Mouse (Mus musculus): ENCODE results near the gene Scarb1. TPM values are rescaled to one million over a fixed set of nuclear protein-coding genes. Genes with fewer than 3 reads are reported as not detected.

Gene Scarb1
- polyA plus RNA-seq, 1 experiment from 2014 or later = 36.5 TPM

DNA sequence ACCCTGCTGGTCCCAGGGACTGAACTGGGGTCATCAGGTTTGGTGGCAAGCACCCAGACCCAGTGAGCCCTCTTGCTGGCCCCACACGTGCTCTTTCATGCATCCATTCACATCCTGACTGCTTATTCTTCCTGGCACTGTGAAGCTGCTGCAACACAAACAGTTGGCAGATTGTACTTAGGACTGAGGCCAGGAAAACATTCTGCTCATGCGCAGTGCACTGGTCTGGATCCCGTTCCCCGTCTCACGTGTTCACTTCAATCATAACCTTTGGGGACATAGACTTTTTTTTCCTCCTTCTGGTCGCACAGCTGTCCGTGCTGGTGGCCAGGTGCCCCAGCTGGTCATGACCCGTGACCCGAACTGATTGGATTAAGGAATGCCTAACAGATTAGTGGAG, 19.7 kb upstream of the Scarb1 start:
- Histone ChIP-seq H3K36me3 (no peaks in the 10 kb centered on the region), H3K27ac (no peak overlapping the region), H3K4me3 (replicated peaks) (no peak overlapping the region), H3K9me3 (0 out of 2 replicates have a peak, but pooled peaks cover 6% of the 10 kb centered on the region), H3K4me1 (replicated peaks) (peaks cover 5% of the 10 kb centered on the region; the same call in 1 of the 2 replicates), H3K27me3 (no peaks in the 10 kb centered on the region), H3K4me2 (no peak overlapping the region), H3K9ac (replicated peaks) (no peak overlapping the region)
- no peak for ATAC-seq (ENCODE audit: insufficient number of reproducible peaks, insufficient read depth, low FRiP score, low TSS enrichment, low read depth)
- 76% methylated on average over 9 of the region's 9 CpGs for WGBS

DNA sequence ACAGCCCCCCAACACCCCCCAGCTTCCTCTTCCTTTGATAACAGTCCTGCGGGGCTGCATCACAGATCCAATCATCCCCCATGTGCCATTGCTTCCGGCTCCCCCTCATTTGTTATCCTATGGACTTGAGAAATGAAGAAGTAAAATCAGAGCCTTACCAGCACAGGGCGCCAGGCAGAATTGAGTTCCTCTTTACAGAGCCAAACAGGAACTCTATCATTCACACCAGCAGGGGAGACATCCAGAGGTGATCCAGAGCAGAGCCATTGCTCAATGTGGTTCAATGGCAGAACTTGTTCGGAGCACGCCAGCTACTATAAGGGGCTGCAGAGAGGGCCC, 17.3 kb upstream of the Scarb1 start:
- ATAC-seq (ENCODE audit: insufficient number of reproducible peaks, insufficient read depth, low FRiP score, low TSS enrichment, low read depth) = no peak
- 81% methylated on average over 5 of the region's 5 CpGs for WGBS

DNA sequence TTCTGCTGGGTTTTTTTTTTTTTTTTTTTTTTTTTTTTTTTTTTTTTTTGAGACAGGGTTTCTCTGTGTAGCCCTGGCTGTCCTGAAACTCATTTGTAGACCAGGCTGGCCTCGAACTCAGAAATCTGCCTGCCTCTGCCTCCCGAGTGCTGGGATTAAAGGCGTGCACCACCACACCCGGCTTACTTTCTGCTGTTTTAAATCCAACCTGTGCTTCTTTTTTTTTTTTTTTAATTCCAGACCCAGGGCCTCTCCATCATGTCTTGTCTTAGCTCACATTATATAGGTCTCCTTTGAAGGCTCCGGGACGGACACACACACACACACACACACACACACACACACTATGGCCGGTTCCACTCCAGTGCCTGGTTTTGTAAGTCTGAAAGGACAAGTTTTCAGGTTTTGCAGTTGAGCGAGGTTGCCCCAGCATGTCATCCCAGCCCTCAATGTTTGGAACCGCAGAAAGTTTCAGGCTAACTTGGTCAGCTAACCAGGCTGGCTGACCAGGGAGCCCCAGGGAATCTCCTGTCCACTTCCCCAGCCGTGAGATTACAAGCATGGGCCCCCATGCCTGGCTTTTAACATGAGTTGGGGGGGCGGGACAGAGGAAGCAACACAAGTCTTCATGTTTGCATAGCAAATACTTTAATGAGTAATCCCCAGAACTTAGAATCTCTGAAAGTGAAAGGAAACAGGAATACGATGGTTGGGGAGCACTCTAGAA, 16.8 kb upstream of the Scarb1 start:
- no peak for ATAC-seq (ENCODE audit: insufficient number of reproducible peaks, insufficient read depth, low FRiP score, low TSS enrichment, low read depth)
- Histone ChIP-seq H3K9ac (replicated peaks) (no peak overlapping the region), H3K4me1 (replicated peaks) (peaks cover 13% of the 10 kb centered on the region), H3K4me3 (replicated peaks) (no peak overlapping the region), H3K36me3 (no peaks in the 10 kb centered on the region), H3K27me3 (no peaks in the 10 kb centered on the region), H3K9me3 (peaks cover 8% of the 10 kb centered on the region; the same call in 1 of the 2 replicates), H3K4me2 (no peak overlapping the region), H3K27ac (no peak overlapping the region)
- 82% methylated on average over 12 of the region's 12 CpGs for WGBS

More for the DNA sequence above, 17.3 kb upstream of the Scarb1 start:
- no peak overlapping the region for H3K27ac ChIP-seq
- peaks cover 13% of the 10 kb centered on the region for H3K4me1 ChIP-seq (replicated peaks)
- no peak overlapping the region for H3K4me2 ChIP-seq
- no peaks in the 10 kb centered on the region for H3K27me3 ChIP-seq
- no peak overlapping the region for H3K4me3 ChIP-seq (replicated peaks)
- peaks cover 3% of the 10 kb centered on the region; the same call in 1 of the 2 replicates for H3K9me3 ChIP-seq
- no peaks in the 10 kb centered on the region for H3K36me3 ChIP-seq
- H3K9ac ChIP-seq (replicated peaks) = no peak overlapping the region

DNA sequence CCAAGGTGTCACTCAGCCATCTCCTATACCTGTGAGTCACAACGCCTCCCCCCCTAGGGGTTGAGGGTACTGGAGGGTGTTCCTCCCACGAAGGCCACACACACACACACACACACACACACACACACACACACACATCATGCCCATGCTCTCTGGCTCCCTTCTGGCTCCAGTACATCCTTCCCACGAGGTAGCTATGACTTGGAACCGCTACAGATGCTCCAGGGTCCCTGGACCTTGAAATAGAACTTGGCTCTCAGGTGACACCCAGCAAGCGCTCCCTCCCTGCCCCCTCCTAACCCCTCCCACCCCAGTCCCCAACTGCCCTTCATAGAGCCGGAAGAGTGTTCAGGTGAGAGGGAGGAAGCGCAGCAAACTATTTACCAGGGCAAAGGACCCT, 14.8 kb upstream of the Scarb1 start:
- Histone ChIP-seq H3K36me3 (no peaks in the 10 kb centered on the region), H3K4me1 (replicated peaks) (peaks cover 13% of the 10 kb centered on the region), H3K27me3 (no peaks in the 10 kb centered on the region), H3K9ac (replicated peaks) (no peak overlapping the region), H3K9me3 (peaks cover 9% of the 10 kb centered on the region; the same call in 1 of the 2 replicates), H3K4me3 (replicated peaks) (no peak overlapping the region), H3K27ac (no peak overlapping the region), H3K4me2 (no peak overlapping the region)
- no peak for ATAC-seq (ENCODE audit: insufficient number of reproducible peaks, insufficient read depth, low FRiP score, low TSS enrichment, low read depth)
- 44% methylated on average over 7 of the region's 7 CpGs for WGBS

DNA sequence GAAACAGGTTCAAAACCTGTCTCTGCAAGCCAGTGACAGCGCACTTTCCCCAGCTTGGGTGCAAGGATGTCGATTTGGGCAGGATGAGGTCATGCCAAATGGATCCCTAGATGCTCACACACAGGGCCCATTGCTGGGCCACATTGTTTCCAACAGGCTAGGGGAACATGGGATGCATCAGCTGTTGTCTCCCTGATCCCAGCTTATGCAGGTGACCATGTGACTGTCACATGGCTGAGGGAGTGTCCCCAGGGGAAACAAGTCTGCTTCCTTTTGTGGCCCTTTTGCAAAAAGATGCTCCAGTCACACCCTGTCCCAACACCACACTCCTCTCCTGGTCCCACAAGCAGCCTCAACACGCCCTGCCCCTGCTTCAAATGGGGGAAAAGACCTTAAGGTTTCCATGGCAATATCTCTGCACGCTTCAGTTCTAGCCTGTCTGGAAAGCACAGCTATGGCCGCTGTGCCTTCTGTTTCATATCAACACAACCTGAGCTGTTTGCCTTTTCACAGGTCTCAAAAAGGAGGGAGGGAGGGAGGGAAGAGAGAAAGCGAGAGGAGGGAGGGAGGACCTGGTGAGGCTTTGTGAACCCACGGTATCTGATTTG, 14.1 kb upstream of the Scarb1 start:
- Histone ChIP-seq H3K36me3 (no peaks in the 10 kb centered on the region), H3K4me2 (no peak overlapping the region), H3K9me3 (peaks cover 9% of the 10 kb centered on the region; the same call in 1 of the 2 replicates), H3K27me3 (no peaks in the 10 kb centered on the region), H3K4me3 (replicated peaks) (no peak overlapping the region), H3K9ac (replicated peaks) (no peak overlapping the region), H3K4me1 (replicated peaks) (peaks cover 13% of the 10 kb centered on the region), H3K27ac (no peak overlapping the region)
- no peak for ATAC-seq (ENCODE audit: insufficient number of reproducible peaks, insufficient read depth, low FRiP score, low TSS enrichment, low read depth)
- WGBS = 45% methylated on average over 7 of the region's 7 CpGs

DNA sequence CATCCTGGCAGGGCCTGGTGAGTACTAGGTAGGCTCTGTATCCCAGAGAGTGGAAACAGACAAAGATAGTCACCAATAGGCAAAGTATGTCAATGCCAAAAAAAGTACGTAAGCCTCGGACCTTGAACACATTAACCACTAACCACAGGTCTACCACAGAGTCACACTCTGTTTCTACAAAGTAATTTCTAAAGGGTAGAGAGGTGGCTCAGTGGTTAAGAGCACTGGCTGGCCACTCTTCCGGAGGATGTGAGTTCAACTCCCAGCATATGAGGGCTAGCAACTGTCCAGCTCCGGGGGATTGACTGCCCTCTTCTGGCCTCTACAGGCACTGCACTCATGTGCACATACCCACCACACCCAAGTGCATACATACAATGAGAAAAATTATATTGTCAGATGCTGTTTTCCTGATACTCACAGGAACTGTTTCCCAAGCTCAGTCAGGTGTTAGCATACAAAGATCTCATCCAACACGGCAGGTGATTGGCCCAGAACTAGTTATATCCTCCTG, 11.9 kb upstream of the Scarb1 start:
- no peak overlapping the region for H3K4me2 ChIP-seq
- H3K36me3 ChIP-seq = no peaks in the 10 kb centered on the region
- no peaks in the 10 kb centered on the region for H3K27me3 ChIP-seq
- ATAC-seq (ENCODE audit: insufficient number of reproducible peaks, insufficient read depth, low FRiP score, low TSS enrichment, low read depth) = no peak
- H3K4me1 ChIP-seq (replicated peaks) = peaks cover 13% of the 10 kb centered on the region
- no peak overlapping the region for H3K27ac ChIP-seq
- H3K4me3 ChIP-seq (replicated peaks) = no peak overlapping the region
- WGBS = 93% methylated on average over 5 of the region's 5 CpGs
- no peak overlapping the region for H3K9ac ChIP-seq (replicated peaks)
- peaks cover 9% of the 10 kb centered on the region; the same call in 1 of the 2 replicates for H3K9me3 ChIP-seq

DNA sequence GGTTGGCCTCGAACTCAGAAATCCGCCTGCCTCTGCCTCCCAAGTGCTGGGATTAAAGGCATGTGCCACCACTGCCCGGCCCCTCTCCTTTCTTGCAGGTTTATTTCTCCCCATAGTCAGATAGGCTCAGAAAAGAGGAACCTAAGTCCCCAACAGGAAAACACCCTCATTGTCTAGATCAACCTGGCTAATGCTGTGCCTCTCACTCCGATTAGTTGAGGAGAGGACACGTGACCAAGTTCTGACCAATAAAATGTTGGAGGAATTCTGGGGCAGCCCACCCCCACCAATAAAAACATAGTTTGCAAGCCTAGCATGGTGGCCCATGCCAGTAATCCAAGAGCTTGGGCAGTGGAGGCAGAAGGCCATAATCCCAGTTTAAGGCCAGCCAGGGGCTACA, 11.0 kb upstream of the Scarb1 start:
- Histone ChIP-seq H3K4me3 (replicated peaks) (no peak overlapping the region), H3K4me1 (replicated peaks) (peaks cover 13% of the 10 kb centered on the region), H3K9me3 (peaks cover 9% of the 10 kb centered on the region; the same call in 1 of the 2 replicates), H3K4me2 (no peak overlapping the region), H3K27ac (no peak overlapping the region), H3K9ac (replicated peaks) (no peak overlapping the region), H3K27me3 (no peaks in the 10 kb centered on the region), H3K36me3 (no peaks in the 10 kb centered on the region)
- 91% methylated on average over 5 of the region's 5 CpGs for WGBS
- no peak for ATAC-seq (ENCODE audit: insufficient number of reproducible peaks, insufficient read depth, low FRiP score, low TSS enrichment, low read depth)

DNA sequence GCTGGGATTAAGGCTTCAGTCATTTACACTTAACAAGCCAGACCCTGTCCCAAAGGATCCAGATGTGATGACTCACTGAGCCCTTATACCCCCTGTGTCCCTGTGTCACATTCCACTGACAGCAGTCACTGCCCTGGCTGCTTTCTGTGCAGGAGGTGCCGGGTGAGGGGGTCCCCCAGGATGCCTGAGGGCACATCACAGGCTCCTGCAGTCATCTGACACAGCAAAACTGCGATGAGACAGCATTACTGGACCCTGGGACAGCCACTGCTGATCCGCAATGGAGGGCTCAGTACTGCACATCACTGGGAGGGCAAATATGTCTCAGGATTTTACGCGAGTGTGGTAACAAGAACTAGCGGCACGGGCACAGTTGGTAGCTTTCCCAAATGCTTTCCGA, 10.2 kb upstream of the Scarb1 start:
- Histone ChIP-seq H3K4me1 (replicated peaks) (peaks cover 11% of the 10 kb centered on the region), H3K27ac (no peak overlapping the region), H3K36me3 (no peaks in the 10 kb centered on the region), H3K9ac (replicated peaks) (no peak overlapping the region), H3K4me3 (replicated peaks) (no peak overlapping the region), H3K27me3 (no peaks in the 10 kb centered on the region), H3K9me3 (peaks cover 9% of the 10 kb centered on the region; the same call in 1 of the 2 replicates), H3K4me2 (no peak overlapping the region)
- WGBS = 78% methylated on average over 8 of the region's 8 CpGs
- no peak for ATAC-seq (ENCODE audit: insufficient number of reproducible peaks, insufficient read depth, low FRiP score, low TSS enrichment, low read depth)

DNA sequence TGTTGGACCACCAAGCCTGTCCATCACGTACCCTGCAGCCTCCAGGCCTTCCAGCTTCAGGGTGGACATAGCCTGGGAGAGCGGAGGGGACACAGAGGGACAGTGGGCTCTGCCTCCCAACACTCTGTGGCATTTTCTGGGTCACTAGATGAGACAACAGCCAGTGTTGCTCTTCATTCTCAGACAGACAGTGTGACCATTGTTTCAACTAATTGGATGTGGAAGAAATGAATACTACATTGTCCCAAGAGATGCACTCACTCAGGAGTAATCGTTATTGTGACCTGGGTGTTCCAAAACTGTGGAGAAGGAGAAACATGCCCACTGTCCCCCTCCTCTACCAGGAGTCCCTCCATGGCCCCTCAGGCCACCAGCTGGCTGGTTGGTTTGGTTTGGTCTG, 8.5 kb upstream of the Scarb1 start:
- H3K27ac ChIP-seq = no peak overlapping the region
- H3K9ac ChIP-seq (replicated peaks) = no peak overlapping the region
- H3K9me3 ChIP-seq = peaks cover 9% of the 10 kb centered on the region; the same call in 1 of the 2 replicates
- WGBS = 85% methylated on average over 3 of the region's 3 CpGs
- no peaks in the 10 kb centered on the region for H3K27me3 ChIP-seq
- H3K4me3 ChIP-seq (replicated peaks) = no peak overlapping the region
- no peak for ATAC-seq (ENCODE audit: insufficient number of reproducible peaks, insufficient read depth, low FRiP score, low TSS enrichment, low read depth)
- no peaks in the 10 kb centered on the region for H3K4me1 ChIP-seq (replicated peaks)
- no peaks in the 10 kb centered on the region for H3K36me3 ChIP-seq
- no peak overlapping the region for H3K4me2 ChIP-seq

DNA sequence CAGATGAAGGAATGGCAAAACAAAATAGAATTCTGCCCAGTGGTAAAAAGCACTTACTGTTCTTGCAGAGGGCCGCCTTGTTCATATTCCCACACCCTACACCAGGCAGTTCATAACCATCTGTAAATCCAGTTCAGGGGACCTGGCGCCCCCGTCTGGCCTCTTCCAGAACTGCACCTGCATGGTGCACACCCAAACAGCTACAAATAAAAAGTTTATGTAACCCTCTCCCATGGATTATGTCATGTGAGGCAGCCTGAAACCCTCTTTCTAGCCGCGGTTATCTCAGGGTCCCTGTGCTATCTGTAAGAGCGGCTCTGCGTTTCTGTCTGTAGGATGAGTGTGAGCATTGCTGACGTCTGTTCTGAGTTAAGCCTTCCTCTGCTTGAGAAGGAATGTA, 7.6 kb upstream of the Scarb1 start:
- Histone ChIP-seq H3K9me3 (peaks cover 8% of the 10 kb centered on the region; the same call in 1 of the 2 replicates), H3K27ac (no peak overlapping the region), H3K4me1 (replicated peaks) (no peaks in the 10 kb centered on the region), H3K9ac (replicated peaks) (no peak overlapping the region), H3K27me3 (no peaks in the 10 kb centered on the region), H3K36me3 (no peaks in the 10 kb centered on the region), H3K4me3 (replicated peaks) (no peak overlapping the region), H3K4me2 (no peak overlapping the region)
- no peak for ATAC-seq (ENCODE audit: insufficient number of reproducible peaks, insufficient read depth, low FRiP score, low TSS enrichment, low read depth)
- WGBS = 33% methylated on average over 8 of the region's 8 CpGs

DNA sequence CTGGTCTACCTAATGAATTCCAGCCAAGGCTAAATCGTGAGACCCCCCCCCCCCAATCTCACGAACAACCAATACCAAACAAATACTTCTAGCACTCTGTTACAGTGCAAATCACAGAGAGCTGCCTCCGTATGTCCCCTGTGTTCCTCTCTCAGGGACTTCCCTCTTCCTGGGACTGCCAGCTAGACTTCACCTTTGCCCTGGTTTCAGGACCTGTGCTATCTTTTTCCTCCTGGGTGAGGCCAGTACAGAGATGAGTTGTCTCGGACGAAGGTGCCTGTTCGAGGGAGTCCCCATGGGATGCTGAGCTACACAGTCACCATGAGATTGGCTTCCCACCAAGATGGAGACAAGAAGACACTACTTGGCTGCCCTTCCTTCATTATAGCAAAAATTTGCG, 7.2 kb upstream of the Scarb1 start:
- no peaks in the 10 kb centered on the region for H3K27me3 ChIP-seq
- WGBS = 81% methylated on average over 7 of the region's 7 CpGs
- H3K4me3 ChIP-seq (replicated peaks) = no peak overlapping the region
- no peak overlapping the region for H3K4me2 ChIP-seq
- H3K27ac ChIP-seq = no peak overlapping the region
- H3K9me3 ChIP-seq = peaks cover 4% of the 10 kb centered on the region; the same call in 1 of the 2 replicates
- H3K36me3 ChIP-seq = no peaks in the 10 kb centered on the region
- no peak for ATAC-seq (ENCODE audit: insufficient number of reproducible peaks, insufficient read depth, low FRiP score, low TSS enrichment, low read depth)
- H3K9ac ChIP-seq (replicated peaks) = no peak overlapping the region
- no peaks in the 10 kb centered on the region for H3K4me1 ChIP-seq (replicated peaks)

Measured in limb, embryonic 12.5 days (tissue).